Mouse (Mus musculus) duodenum, adult 2 months (tissue): ENCODE measurements around the gene Gm4340. TPM values are rescaled to one million over a fixed set of nuclear protein-coding genes. Genes with fewer than 3 reads are reported as not detected.

Experiments
- polyA plus RNA-seq: library from polyadenylated mRNA; depleted of rRNA; stranded (reverse); fragments of >200 nt; gene quantifications from 2 replicates; pipeline ENCODE4 v1.2.3, GENCODE M21; 2012; ENCODE audit warnings: low replicate concordance; rRNA removed

Gm4340 gene
- not detected in 2 replicates for polyA plus RNA-seq

DNA sequence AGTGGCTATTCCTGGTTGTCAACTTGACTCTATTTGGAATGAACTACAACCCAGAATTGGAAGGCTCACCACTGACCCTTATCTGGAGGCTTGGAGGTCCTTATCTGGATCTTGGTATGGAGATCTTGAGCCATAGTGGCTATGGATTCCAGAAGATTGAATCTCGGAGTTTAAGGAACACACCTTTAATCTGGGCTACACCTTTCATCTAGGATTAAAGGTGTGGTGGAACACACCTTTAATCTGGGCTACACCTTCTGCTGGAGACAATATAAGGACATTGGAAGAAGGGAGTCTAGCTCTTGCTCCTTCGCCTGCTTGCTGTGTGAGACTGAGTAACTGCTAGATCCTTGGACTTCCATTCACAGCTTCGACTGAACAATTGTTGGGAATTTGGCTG lies at the start of gene Gm4340:
Gene Gm4340, plus strand, starts transcription at position 301 of the 400 bp plus-strand sequence.

DNA sequence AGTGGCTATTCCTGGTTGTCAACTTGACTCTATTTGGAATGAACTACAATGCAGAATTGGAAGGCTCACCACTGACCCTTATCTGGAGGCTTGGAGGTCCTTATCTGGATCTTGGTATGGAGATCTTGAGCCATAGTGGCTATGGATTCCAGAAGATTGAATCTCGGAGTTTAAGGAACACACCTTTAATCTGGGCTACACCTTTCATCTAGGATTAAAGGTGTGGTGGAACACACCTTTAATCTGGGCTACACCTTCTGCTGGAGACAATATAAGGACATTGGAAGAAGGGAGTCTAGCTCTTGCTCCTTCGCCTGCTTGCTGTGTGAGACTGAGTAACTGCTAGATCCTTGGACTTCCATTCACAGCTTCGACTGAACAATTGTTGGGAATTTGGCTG lies 42.6 kb upstream of the Gm4340 start, which contains the start of gene Gm6763:
Gene Gm6763, plus strand, starts transcription at position 301 of the 400 bp plus-strand sequence.

DNA sequence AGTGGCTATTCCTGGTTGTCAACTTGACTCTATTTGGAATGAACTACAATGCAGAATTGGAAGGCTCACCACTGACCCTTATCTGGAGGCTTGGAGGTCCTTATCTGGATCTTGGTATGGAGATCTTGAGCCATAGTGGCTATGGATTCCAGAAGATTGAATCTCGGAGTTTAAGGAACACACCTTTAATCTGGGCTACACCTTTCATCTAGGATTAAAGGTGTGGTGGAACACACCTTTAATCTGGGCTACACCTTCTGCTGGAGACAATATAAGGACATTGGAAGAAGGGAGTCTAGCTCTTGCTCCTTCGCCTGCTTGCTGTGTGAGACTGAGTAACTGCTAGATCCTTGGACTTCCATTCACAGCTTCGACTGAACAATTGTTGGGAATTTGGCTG lies 34.1 kb upstream of the Gm4340 start, which contains the start of gene Gm8764:
Gene Gm8764, plus strand, starts transcription at position 301 of the 400 bp plus-strand sequence.

DNA sequence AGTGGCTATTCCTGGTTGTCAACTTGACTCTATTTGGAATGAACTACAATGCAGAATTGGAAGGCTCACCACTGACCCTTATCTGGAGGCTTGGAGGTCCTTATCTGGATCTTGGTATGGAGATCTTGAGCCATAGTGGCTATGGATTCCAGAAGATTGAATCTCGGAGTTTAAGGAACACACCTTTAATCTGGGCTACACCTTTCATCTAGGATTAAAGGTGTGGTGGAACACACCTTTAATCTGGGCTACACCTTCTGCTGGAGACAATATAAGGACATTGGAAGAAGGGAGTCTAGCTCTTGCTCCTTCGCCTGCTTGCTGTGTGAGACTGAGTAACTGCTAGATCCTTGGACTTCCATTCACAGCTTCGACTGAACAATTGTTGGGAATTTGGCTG lies 25.6 kb upstream of the Gm4340 start, which contains the start of gene Gm21304:
Gene Gm21304, plus strand, starts transcription at position 301 of the 400 bp plus-strand sequence.

DNA sequence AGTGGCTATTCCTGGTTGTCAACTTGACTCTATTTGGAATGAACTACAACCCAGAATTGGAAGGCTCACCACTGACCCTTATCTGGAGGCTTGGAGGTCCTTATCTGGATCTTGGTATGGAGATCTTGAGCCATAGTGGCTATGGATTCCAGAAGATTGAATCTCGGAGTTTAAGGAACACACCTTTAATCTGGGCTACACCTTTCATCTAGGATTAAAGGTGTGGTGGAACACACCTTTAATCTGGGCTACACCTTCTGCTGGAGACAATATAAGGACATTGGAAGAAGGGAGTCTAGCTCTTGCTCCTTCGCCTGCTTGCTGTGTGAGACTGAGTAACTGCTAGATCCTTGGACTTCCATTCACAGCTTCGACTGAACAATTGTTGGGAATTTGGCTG lies 17.1 kb upstream of the Gm4340 start, which contains the start of gene Gm21312:
Gene Gm21312, plus strand, starts transcription at position 301 of the 400 bp plus-strand sequence.

DNA sequence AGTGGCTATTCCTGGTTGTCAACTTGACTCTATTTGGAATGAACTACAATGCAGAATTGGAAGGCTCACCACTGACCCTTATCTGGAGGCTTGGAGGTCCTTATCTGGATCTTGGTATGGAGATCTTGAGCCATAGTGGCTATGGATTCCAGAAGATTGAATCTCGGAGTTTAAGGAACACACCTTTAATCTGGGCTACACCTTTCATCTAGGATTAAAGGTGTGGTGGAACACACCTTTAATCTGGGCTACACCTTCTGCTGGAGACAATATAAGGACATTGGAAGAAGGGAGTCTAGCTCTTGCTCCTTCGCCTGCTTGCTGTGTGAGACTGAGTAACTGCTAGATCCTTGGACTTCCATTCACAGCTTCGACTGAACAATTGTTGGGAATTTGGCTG lies 8.6 kb upstream of the Gm4340 start, which contains the start of gene Gm20765:
Gene Gm20765, plus strand, starts transcription at position 301 of the 400 bp plus-strand sequence.

Other genes with a start within 250 kb of the Gm4340 start
- not detected in 2 replicates for gene Gm21293, start 51.1 kb upstream of the Gm4340 start, polyA plus RNA-seq
- not detected in 2 replicates for gene Gm6763, start 42.5 kb upstream of the Gm4340 start, polyA plus RNA-seq
- not detected in 2 replicates for gene Gm8764, start 34.0 kb upstream of the Gm4340 start, polyA plus RNA-seq
- not detected in 2 replicates for gene Gm21304, start 25.5 kb upstream of the Gm4340 start, polyA plus RNA-seq
- gene Gm21312, start 17.0 kb upstream of the Gm4340 start, polyA plus RNA-seq: not detected in 2 replicates
- gene Gm20765, start 8.5 kb upstream of the Gm4340 start, polyA plus RNA-seq: not detected in 2 replicates